Mouse (Mus musculus) small intestine, adult 2 months (tissue): ENCODE data around the gene Etfdh.
A peak's percentile ranks its signal among the peaks of the same experiment; 100 is the strongest.

ENCODE experiments used
- CTCF ChIP-seq: fragments of 200-500 bp; IDR thresholded peaks from 2 replicates; pipeline ENCODE4 v1.5.1; 2012; ENCODE audit warnings: low read depth, mild to moderate bottlenecking, control low read depth, inconsistent platforms, low read length, moderate library complexity, mixed read lengths; ENCODE audit not compliant: insufficient replicate concordance, insufficient read length; ENCODE audit errors: extremely low read depth
- POLR2A ChIP-seq: fragments of 200-500 bp; IDR thresholded peaks from 2 replicates; pipeline ENCODE4 v1.6.1; 2012; ENCODE audit warnings: low read depth, mild to moderate bottlenecking, control low read depth, inconsistent platforms, low read length, moderate library complexity

- TF ChIP-seq CTCF (peak; percentile 99), POLR2A (no peak)
These were observed 42.5 kb downstream of the Etfdh start for GRCm38 (mm10) chr3:79586804-79587203.
